Mouse (Mus musculus) MEL (cell line): ENCODE results near the gene Paqr4.

ENCODE experiments used
- CTCF ChIP-seq, 3 experiments: IDR thresholded peaks in 2 of 3; conservative IDR thresholded peaks in 1 of 3; 2 replicates each; pipeline ENCODE4 v1.5.1; 2011 to 2012; ENCODE audit warnings: low read length in 3 of 3, low read depth in 2 of 3, mild to moderate bottlenecking in 2 of 3, improper control_type of control experiment in 1 of 3, inconsistent platforms in 1 of 3, mixed read lengths in 1 of 3, moderate library complexity in 1 of 3; ENCODE audit not compliant: control insufficient read depth in 1 of 3, insufficient read depth in 1 of 3, poor library complexity in 1 of 3, severe bottlenecking in 1 of 3
- ELF1 ChIP-seq: IDR thresholded peaks from 2 replicates; pipeline ENCODE4 v1.6.1; 2014; ENCODE audit warnings: low read depth, mild to moderate bottlenecking, inconsistent platforms, low read length, improper control_type of control experiment, moderate library complexity
- ETS1 ChIP-seq: IDR thresholded peaks from 2 replicates; pipeline ENCODE4 v1.6.1; 2012; ENCODE audit warnings: low read depth, mild to moderate bottlenecking, inconsistent platforms, low read length, improper control_type of control experiment, moderate library complexity
- MEF2A ChIP-seq: IDR thresholded peaks from 2 replicates; pipeline ENCODE4 v1.6.1; 2014; ENCODE audit warnings: low read depth, mild to moderate bottlenecking, inconsistent platforms, low read length, improper control_type of control experiment; ENCODE audit not compliant: poor library complexity, insufficient replicate concordance, severe bottlenecking; ENCODE audit errors: extremely low read depth
- NELFE ChIP-seq: IDR thresholded peaks from 2 replicates; pipeline ENCODE4 v1.6.1; 2011; ENCODE audit warnings: low read depth, low read length, improper control_type of control experiment
- NRF1 ChIP-seq: IDR thresholded peaks from 2 replicates; pipeline ENCODE4 v1.6.1; 2014; ENCODE audit warnings: low read depth, mild to moderate bottlenecking, inconsistent platforms, low read length, improper control_type of control experiment, moderate library complexity; ENCODE audit not compliant: poor library complexity, insufficient read depth, severe bottlenecking
- POLR2A ChIP-seq, 2 experiments: IDR thresholded peaks; 2 replicates each; pipeline ENCODE4 v1.6.1; 2011 to 2012; ENCODE audit warnings: low read length in 2 of 2, mild to moderate bottlenecking in 2 of 2, control low read depth in 1 of 2, improper control_type of control experiment in 1 of 2, low read depth in 1 of 2, moderate library complexity in 1 of 2; ENCODE audit not compliant: control insufficient read depth in 1 of 2, insufficient read depth in 1 of 2, poor library complexity in 1 of 2
- POLR2AphosphoS5 ChIP-seq: IDR thresholded peaks from 2 replicates; pipeline ENCODE4 v1.6.1; 2012; ENCODE audit warnings: low read depth, borderline replicate concordance, mild to moderate bottlenecking, inconsistent platforms, low read length, moderate library complexity, mixed read lengths
- RCOR1 ChIP-seq: IDR thresholded peaks from 2 replicates; pipeline ENCODE4 v1.6.1; 2012; ENCODE audit warnings: low read depth, mild to moderate bottlenecking, inconsistent platforms, low read length, improper control_type of control experiment
- TCF12 ChIP-seq: IDR thresholded peaks from 2 replicates; pipeline ENCODE4 v1.6.1; 2014; ENCODE audit warnings: low read depth, mild to moderate bottlenecking, inconsistent platforms, low read length, improper control_type of control experiment, moderate library complexity
- ZMIZ1 ChIP-seq: IDR thresholded peaks from 2 replicates; pipeline ENCODE4 v1.6.1; 2012; ENCODE audit warnings: low read depth, mild to moderate bottlenecking, inconsistent platforms, low read length, improper control_type of control experiment, moderate library complexity
- ZNF384 ChIP-seq: IDR thresholded peaks from 2 replicates; pipeline ENCODE4 v1.6.1; 2012; ENCODE audit warnings: low read depth, mild to moderate bottlenecking, inconsistent platforms, low read length, improper control_type of control experiment

GRCm38 (mm10) chr17:23755689-23756088 lies 15.0 kb upstream of the Paqr4 start:
- TF ChIP-seq CTCF (IDR thresholded peaks at IDR 0.05 in 2 of 3, conservative IDR thresholded peaks at IDR 0.05 in 1 of 3; ENCODE audit: control insufficient read depth in 1 of 3, insufficient read depth in 1 of 3, low read depth in 2 of 3, low read length in 3 of 3, poor library complexity in 1 of 3, severe bottlenecking in 1 of 3): no peak
- no peak for TF ChIP-seq TCF12
- no peak for TF ChIP-seq ETS1
- no peak for TF ChIP-seq NELFE
- TF ChIP-seq POLR2A (IDR thresholded peaks at IDR 0.05; ENCODE audit: control insufficient read depth in 1 of 2, insufficient read depth in 1 of 2, low read depth in 1 of 2, low read length in 2 of 2, poor library complexity in 1 of 2): no peak
- no peak for TF ChIP-seq NRF1
- TF ChIP-seq ZNF384: no peak
- TF ChIP-seq RCOR1: no peak
- TF ChIP-seq ZMIZ1: no peak
- TF ChIP-seq POLR2AphosphoS5: no peak
- TF ChIP-seq MEF2A: no peak
- no peak for TF ChIP-seq ELF1
